Mouse (Mus musculus) myocyte (in vitro differentiated cells): ENCODE measurements at regions not wholly inside any gene's neighbourhood (a gene's known extent, or its start where the extent isn't known, plus 50 kb on each side); places are given as distances from the start of the nearest gene placed in this dataset.
A peak's percentile ranks its signal among the peaks of the same experiment; 100 is the strongest.

Experiments used
- H3K27me3 ChIP-seq: one replicate; pipeline ENCODE4 v1.6.1; 2011; ENCODE audit not compliant: control insufficient read depth, insufficient read depth, insufficient read length
- H3K36me3 ChIP-seq: one replicate; pipeline ENCODE4 v1.6.1; 2011; ENCODE audit not compliant: control insufficient read depth, insufficient read depth
- H3K4me2 ChIP-seq: one replicate; pipeline ENCODE4 v1.6.1; 2011; ENCODE audit warnings: low read depth, control low read depth
- H3K4me3 ChIP-seq: one replicate; pipeline ENCODE4 v1.5.1; 2011; ENCODE audit warnings: mild to moderate bottlenecking, control low read depth, moderate library complexity
- H3K79me2 ChIP-seq: one replicate; pipeline ENCODE4 v1.6.1; 2011; ENCODE audit not compliant: control insufficient read depth, insufficient read depth
- H3ac ChIP-seq: one replicate; pipeline ENCODE4 v1.6.1; 2011; ENCODE audit not compliant: control insufficient read depth, insufficient read length
- CEBPB ChIP-seq: IDR thresholded peaks from 2 replicates; pipeline ENCODE4 v1.6.1; 2011; ENCODE audit warnings: mild to moderate bottlenecking, moderate library complexity; ENCODE audit not compliant: poor library complexity, insufficient read depth, severe bottlenecking
- E2F4 ChIP-seq: IDR thresholded peaks from one replicate; pipeline ENCODE4 v1.6.1; 2011; ENCODE audit warnings: mild to moderate bottlenecking, control low read depth, moderate library complexity; ENCODE audit not compliant: insufficient read depth
- MAX ChIP-seq: IDR thresholded peaks from one replicate; pipeline ENCODE4 v1.6.1; 2011; ENCODE audit warnings: low read depth, mild to moderate bottlenecking, control low read depth
- MYOD1 ChIP-seq, 3 experiments: IDR thresholded peaks; one replicate each; pipeline ENCODE4 v1.6.1; 2011; ENCODE audit warnings: control low read depth in 2 of 3, low read depth in 2 of 3, mild to moderate bottlenecking in 2 of 3, moderate library complexity in 1 of 3; ENCODE audit not compliant: insufficient read length in 2 of 3, control insufficient read depth in 1 of 3
- MYOG ChIP-seq, 3 experiments: IDR thresholded peaks; one replicate each; pipeline ENCODE4 v1.6.1; 2011; ENCODE audit warnings: control low read depth in 2 of 3, low read depth in 2 of 3, mild to moderate bottlenecking in 2 of 3; ENCODE audit not compliant: insufficient read length in 2 of 3, control insufficient read depth in 1 of 3, insufficient read depth in 1 of 3
- POLR2A ChIP-seq: IDR thresholded peaks from one replicate; pipeline ENCODE4 v1.6.1; 2011; ENCODE audit warnings: low read depth, mild to moderate bottlenecking, control low read depth, moderate library complexity; ENCODE audit not compliant: insufficient read length
- POLR2AphosphoS2 ChIP-seq: IDR thresholded peaks from one replicate; pipeline ENCODE4 v1.6.1; 2011; ENCODE audit warnings: low read depth, control low read depth; ENCODE audit not compliant: insufficient read length
- REST ChIP-seq: IDR thresholded peaks from one replicate; pipeline ENCODE4 v1.6.1; 2011; ENCODE audit warnings: mild to moderate bottlenecking, control low read depth, moderate library complexity; ENCODE audit not compliant: insufficient read depth, insufficient read length
- SRF ChIP-seq: IDR thresholded peaks from one replicate; pipeline ENCODE4 v1.6.1; 2011; ENCODE audit warnings: low read depth; ENCODE audit not compliant: control insufficient read depth, insufficient read length
- TCF12 ChIP-seq: IDR thresholded peaks from one replicate; pipeline ENCODE4 v1.6.1; 2011; ENCODE audit warnings: mild to moderate bottlenecking, control low read depth; ENCODE audit not compliant: poor library complexity, insufficient read depth, severe bottlenecking
- TCF3 ChIP-seq: IDR thresholded peaks from one replicate; pipeline ENCODE4 v1.6.1; 2011; ENCODE audit warnings: low read depth, control low read depth; ENCODE audit not compliant: insufficient read length
- USF1 ChIP-seq: IDR thresholded peaks from one replicate; pipeline ENCODE4 v1.6.1; 2011; ENCODE audit warnings: low read depth, mild to moderate bottlenecking, control low read depth, moderate library complexity

- H3ac ChIP-seq: no peak overlapping the region
- H3K4me2 ChIP-seq: no peak overlapping the region
- H3K27me3 ChIP-seq: no peaks in the 10 kb centered on the region
- no peaks in the 10 kb centered on the region for H3K79me2 ChIP-seq
- H3K36me3 ChIP-seq: no peaks in the 10 kb centered on the region
- TF ChIP-seq POLR2A (no peak), POLR2AphosphoS2 (no peak), TCF3 (no peak), USF1 (no peak), REST (no peak), E2F4 (no peak), TCF12 (no peak), MYOD1 (IDR thresholded peaks at IDR 0.05; ENCODE audit: control insufficient read depth in 1 of 3, insufficient read length in 2 of 3, low read depth in 2 of 3) (no peak)
- no peak overlapping the region for H3K4me3 ChIP-seq
These were observed 57.6 kb upstream of the Plcl2 start for GRCm38 (mm10) chr17:50451606-50452005.

GRCm38 (mm10) chr17:50453524-50453923 lies 55.7 kb upstream of the Plcl2 start:
- H3K79me2 ChIP-seq: no peaks in the 10 kb centered on the region
- no peak overlapping the region for H3K4me3 ChIP-seq
- no peak overlapping the region for H3K4me2 ChIP-seq
- no peak overlapping the region for H3ac ChIP-seq
- TF ChIP-seq SRF (no peak), MAX (no peak), CEBPB (no peak), MYOD1 (IDR thresholded peaks at IDR 0.05; ENCODE audit: control insufficient read depth in 1 of 3, insufficient read length in 2 of 3, low read depth in 2 of 3) (no peak)
- no peaks in the 10 kb centered on the region for H3K36me3 ChIP-seq
- no peaks in the 10 kb centered on the region for H3K27me3 ChIP-seq

- no peaks in the 10 kb centered on the region for H3K36me3 ChIP-seq
These were observed 55.2 kb upstream of the Plcl2 start for GRCm38 (mm10) chr17:50453956-50454355.

GRCm38 (mm10) chr17:50454917-50455316 lies 54.3 kb upstream of the Plcl2 start:
- no peaks in the 10 kb centered on the region for H3K27me3 ChIP-seq
- TF ChIP-seq POLR2A (no peak), TCF3 (no peak), MYOD1 (IDR thresholded peaks at IDR 0.05; ENCODE audit: control insufficient read depth in 1 of 3, insufficient read length in 2 of 3, low read depth in 2 of 3) (peak; percentile 7 to 65 (median 62)), SRF (no peak), MYOG (IDR thresholded peaks at IDR 0.05; ENCODE audit: control insufficient read depth in 1 of 3, insufficient read depth in 1 of 3, insufficient read length in 2 of 3, low read depth in 2 of 3) (peak in 2 of 3 experiments; percentile 37 to 66)
- H3ac ChIP-seq: no peak overlapping the region
- no peak overlapping the region for H3K4me2 ChIP-seq
- H3K36me3 ChIP-seq: no peaks in the 10 kb centered on the region
- H3K79me2 ChIP-seq: no peaks in the 10 kb centered on the region
- H3K4me3 ChIP-seq: no peak overlapping the region

More at GRCm38 (mm10) chr17:50453956-50454355, 55.2 kb upstream of the Plcl2 start:
- Histone ChIP-seq H3K4me2 (no peak overlapping the region), H3K27me3 (no peaks in the 10 kb centered on the region), H3ac (no peak overlapping the region), H3K4me3 (no peak overlapping the region), H3K79me2 (no peaks in the 10 kb centered on the region)
- TF ChIP-seq REST: no peak
- no peak for TF ChIP-seq E2F4
- no peak for TF ChIP-seq USF1
- TF ChIP-seq POLR2A: no peak
- no peak for TF ChIP-seq TCF12
- no peak for TF ChIP-seq MYOG (IDR thresholded peaks at IDR 0.05; ENCODE audit: control insufficient read depth in 1 of 3, insufficient read depth in 1 of 3, insufficient read length in 2 of 3, low read depth in 2 of 3)
- no peak for TF ChIP-seq MAX
- TF ChIP-seq CEBPB: no peak
- TF ChIP-seq MYOD1 (IDR thresholded peaks at IDR 0.05; ENCODE audit: control insufficient read depth in 1 of 3, insufficient read length in 2 of 3, low read depth in 2 of 3): no peak
- no peak for TF ChIP-seq TCF3
- TF ChIP-seq POLR2AphosphoS2: no peak
- no peak for TF ChIP-seq SRF

DNA sequence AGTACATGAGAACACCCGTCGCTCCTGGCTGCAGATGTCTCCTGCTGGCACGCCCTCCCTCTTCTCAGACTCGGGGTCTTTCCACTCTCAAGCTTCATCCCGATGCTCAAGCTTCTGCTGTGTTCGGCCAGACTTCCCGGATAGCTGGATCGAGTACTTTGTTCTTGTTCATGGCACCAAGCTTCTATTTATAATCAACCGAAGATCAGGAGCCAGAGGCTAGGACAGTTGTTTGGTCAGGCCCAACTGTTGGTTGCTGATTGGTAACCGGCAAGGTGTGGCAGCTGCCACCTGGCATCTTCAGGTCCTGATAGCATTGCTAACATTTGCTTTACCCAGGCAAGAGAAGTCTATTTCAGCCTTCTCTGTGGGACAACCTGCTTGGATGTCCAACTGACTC lies 53.5 kb upstream of the Plcl2 start:
- Histone ChIP-seq H3K4me3 (no peak overlapping the region), H3K4me2 (no peak overlapping the region), H3K27me3 (no peaks in the 10 kb centered on the region), H3ac (no peak overlapping the region), H3K36me3 (no peaks in the 10 kb centered on the region), H3K79me2 (no peaks in the 10 kb centered on the region)
- TF ChIP-seq POLR2AphosphoS2 (no peak), MYOG (IDR thresholded peaks at IDR 0.05; ENCODE audit: control insufficient read depth in 1 of 3, insufficient read depth in 1 of 3, insufficient read length in 2 of 3, low read depth in 2 of 3) (peak in 2 of 3 experiments; percentile 17 to 33), CEBPB (no peak), MYOD1 (IDR thresholded peaks at IDR 0.05; ENCODE audit: control insufficient read depth in 1 of 3, insufficient read length in 2 of 3, low read depth in 2 of 3) (peak in 2 of 3 experiments; percentile 44 to 48), SRF (no peak), TCF3 (no peak), E2F4 (no peak)
